Mouse (Mus musculus) erythroblast, adult 5-6 weeks (primary cell): ENCODE results near the gene Abca7. TPM values are rescaled to one million over a fixed set of nuclear protein-coding genes. Genes with fewer than 3 reads are reported as not detected.

Experiments used
- ATAC-seq: replicated peaks from 2 replicates; pipeline ENCODE4 v1.8.0; 2016; ENCODE audit warnings: moderate number of reproducible peaks, mild to moderate bottlenecking, moderate TSS enrichment, inconsistent platforms; ENCODE audit not compliant: poor library complexity, low FRiP score, severe bottlenecking
- total RNA-seq, 2 experiments: library from RNA; stranded (forward) in 1 of 2; stranded (reverse) in 1 of 2; fragments of 150-400 nt in 1 of 2; fragments of 200-764, 138-1000 nt in 1 of 2; gene quantifications; 2 replicates each; pipeline versions ENCODE4 v1.2.3 to v1.2.4; 2015 to 2017; ENCODE audit warnings: low replicate concordance in 2 of 2

Gene Abca7
- total RNA-seq, 2 experiments from 2014 or later, result 14.4 to 19.4 TPM

DNA sequence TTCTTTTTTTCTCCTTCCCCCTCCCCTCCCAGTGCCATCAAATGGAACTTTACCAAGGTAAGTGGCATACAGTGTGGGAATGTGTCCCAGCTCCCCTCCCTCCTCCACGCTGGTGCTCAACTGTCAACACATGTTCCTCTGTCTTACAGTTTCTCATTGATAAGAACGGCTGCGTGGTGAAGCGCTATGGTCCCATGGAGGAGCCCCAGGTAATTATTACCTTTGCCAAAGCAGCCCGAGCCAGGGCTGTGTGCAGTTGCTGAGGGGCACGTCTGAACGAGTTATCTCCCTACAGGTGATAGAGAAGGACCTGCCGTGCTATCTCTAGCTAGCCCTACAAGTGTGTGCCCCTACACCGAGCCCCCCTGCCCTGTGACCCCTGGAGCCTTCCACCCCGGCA, 59.6 kb downstream of the Abca7 start:
- ATAC-seq, result no peak

- no peak for ATAC-seq
Observed at GRCm38 (mm10) chr10:80056506-80056905, 60.2 kb downstream of the Abca7 start.

- no peak for ATAC-seq
Observed at GRCm38 (mm10) chr10:80056976-80057682, 60.8 kb downstream of the Abca7 start.

- ATAC-seq, result no peak
Observed at GRCm38 (mm10) chr10:80057683-80058326, 61.5 kb downstream of the Abca7 start.

GRCm38 (mm10) chr10:80063104-80063503, 66.8 kb downstream of the Abca7 start:
- no peak for ATAC-seq

GRCm38 (mm10) chr10:80063877-80064650, 67.8 kb downstream of the Abca7 start:
- no peak for ATAC-seq

Other genes with a start within 250 kb of the Abca7 start
Only the 30 nearest of the 33 such genes appear.
- 11.3 and 12.1 TPM in 2 replicates for gene Rnf126, start 229.5 kb upstream of the Abca7 start, total RNA-seq (2015; ENCODE audit: low replicate concordance)
- gene Rnf126, start 229.5 kb upstream of the Abca7 start, total RNA-seq (2017; ENCODE audit: low replicate concordance), result 2.6 and 10.7 TPM in 2 replicates
- 1.7 and 5.8 TPM in 2 replicates for gene Fstl3, start 219.2 kb upstream of the Abca7 start, total RNA-seq (2015; ENCODE audit: low replicate concordance)
- gene Fstl3, start 219.2 kb upstream of the Abca7 start, total RNA-seq (2017; ENCODE audit: low replicate concordance), result not detected in 2 replicates
- gene Prss57, start 205.5 kb upstream of the Abca7 start, total RNA-seq (2015; ENCODE audit: low replicate concordance), result 30.5 and 45.0 TPM in 2 replicates
- gene Prss57, start 205.5 kb upstream of the Abca7 start, total RNA-seq (2017; ENCODE audit: low replicate concordance), result 6.8 and 14.3 TPM in 2 replicates
- gene Palm, start 202.9 kb upstream of the Abca7 start, total RNA-seq (2015; ENCODE audit: low replicate concordance), result 9.4 and 12.5 TPM in 2 replicates
- 4.5 and 10.0 TPM in 2 replicates for gene Palm, start 202.9 kb upstream of the Abca7 start, total RNA-seq (2017; ENCODE audit: low replicate concordance)
- gene Misp, start 175.5 kb upstream of the Abca7 start, total RNA-seq (2015; ENCODE audit: low replicate concordance), result not detected in 2 replicates
- not detected in 2 replicates for gene Misp, start 175.5 kb upstream of the Abca7 start, total RNA-seq (2017; ENCODE audit: low replicate concordance)
- 45.2 and 66.7 TPM in 2 replicates for gene Ptbp1, start 142.1 kb upstream of the Abca7 start, total RNA-seq (2015; ENCODE audit: low replicate concordance)
- gene Ptbp1, start 142.1 kb upstream of the Abca7 start, total RNA-seq (2017; ENCODE audit: low replicate concordance), result 38.2 and 53.2 TPM in 2 replicates
- gene Prtn3, start 122.0 kb upstream of the Abca7 start, total RNA-seq (2015; ENCODE audit: low replicate concordance), result 420 and 449 TPM in 2 replicates
- gene Prtn3, start 122.0 kb upstream of the Abca7 start, total RNA-seq (2017; ENCODE audit: low replicate concordance), result 114 and 118 TPM in 2 replicates
- gene Plppr3, start 121.9 kb upstream of the Abca7 start, total RNA-seq (2015; ENCODE audit: low replicate concordance), result 2.1 and 3.1 TPM in 2 replicates
- 4.9 and 6.8 TPM in 2 replicates for gene Plppr3, start 121.9 kb upstream of the Abca7 start, total RNA-seq (2017; ENCODE audit: low replicate concordance)
- 996 and 1,031 TPM in 2 replicates for gene Elane, start 110.2 kb upstream of the Abca7 start, total RNA-seq (2015; ENCODE audit: low replicate concordance)
- gene Elane, start 110.2 kb upstream of the Abca7 start, total RNA-seq (2017; ENCODE audit: low replicate concordance), result 253 and 405 TPM in 2 replicates
- gene Cfd, start 105.6 kb upstream of the Abca7 start, total RNA-seq (2015; ENCODE audit: low replicate concordance), result not detected in 2 replicates
- not detected in 2 replicates for gene Cfd, start 105.6 kb upstream of the Abca7 start, total RNA-seq (2017; ENCODE audit: low replicate concordance)
- gene Med16, start 87.6 kb upstream of the Abca7 start, total RNA-seq (2015; ENCODE audit: low replicate concordance), result 5.9 and 11.3 TPM in 2 replicates
- 4.7 and 9.1 TPM in 2 replicates for gene Med16, start 87.6 kb upstream of the Abca7 start, total RNA-seq (2017; ENCODE audit: low replicate concordance)
- not detected in 2 replicates for gene Gm26602, start 85.6 kb upstream of the Abca7 start, total RNA-seq (2015; ENCODE audit: low replicate concordance)
- gene Gm26602, start 85.6 kb upstream of the Abca7 start, total RNA-seq (2017; ENCODE audit: low replicate concordance), result not detected in 2 replicates
- not detected in 2 replicates for gene Kiss1r, start 79.5 kb upstream of the Abca7 start, total RNA-seq (2015; ENCODE audit: low replicate concordance)
- 0.14 TPM in 1 of 2 replicates, not detected in the other for gene Kiss1r, start 79.5 kb upstream of the Abca7 start, total RNA-seq (2017; ENCODE audit: low replicate concordance)
- gene R3hdm4, start 75.3 kb upstream of the Abca7 start, total RNA-seq (2015; ENCODE audit: low replicate concordance), result 42.8 and 46.1 TPM in 2 replicates
- gene R3hdm4, start 75.3 kb upstream of the Abca7 start, total RNA-seq (2017; ENCODE audit: low replicate concordance), result 25.0 and 28.3 TPM in 2 replicates
- 6.3 and 8.8 TPM in 2 replicates for gene Arid3a, start 69.5 kb upstream of the Abca7 start, total RNA-seq (2015; ENCODE audit: low replicate concordance)
- gene Arid3a, start 69.5 kb upstream of the Abca7 start, total RNA-seq (2017; ENCODE audit: low replicate concordance), result 10.5 and 14.7 TPM in 2 replicates
- 4.0 and 7.5 TPM in 2 replicates for gene Wdr18, start 36.3 kb upstream of the Abca7 start, total RNA-seq (2015; ENCODE audit: low replicate concordance)
- 2.5 and 14.2 TPM in 2 replicates for gene Wdr18, start 36.3 kb upstream of the Abca7 start, total RNA-seq (2017; ENCODE audit: low replicate concordance)
- not detected in 2 replicates for gene Grin3b, start 25.8 kb upstream of the Abca7 start, total RNA-seq (2015; ENCODE audit: low replicate concordance)
- gene Grin3b, start 25.8 kb upstream of the Abca7 start, total RNA-seq (2017; ENCODE audit: low replicate concordance), result not detected in 2 replicates
- 13.6 and 29.6 TPM in 2 replicates for gene Tmem259, start 12.2 kb upstream of the Abca7 start, total RNA-seq (2015; ENCODE audit: low replicate concordance)
- 12.8 and 22.6 TPM in 2 replicates for gene Tmem259, start 12.2 kb upstream of the Abca7 start, total RNA-seq (2017; ENCODE audit: low replicate concordance)
- 33.8 and 46.6 TPM in 2 replicates for gene Cnn2, start 7.9 kb upstream of the Abca7 start, total RNA-seq (2015; ENCODE audit: low replicate concordance)
- 30.0 and 73.0 TPM in 2 replicates for gene Cnn2, start 7.9 kb upstream of the Abca7 start, total RNA-seq (2017; ENCODE audit: low replicate concordance)
- 23.1 and 31.6 TPM in 2 replicates for gene Arhgap45, start 20.2 kb downstream of the Abca7 start, total RNA-seq (2015; ENCODE audit: low replicate concordance)
- gene Arhgap45, start 20.2 kb downstream of the Abca7 start, total RNA-seq (2017; ENCODE audit: low replicate concordance), result 28.6 and 35.8 TPM in 2 replicates
- 23.6 and 33.4 TPM in 2 replicates for gene Polr2e, start 43.3 kb downstream of the Abca7 start, total RNA-seq (2015; ENCODE audit: low replicate concordance)
- gene Polr2e, start 43.3 kb downstream of the Abca7 start, total RNA-seq (2017; ENCODE audit: low replicate concordance), result 4.5 and 9.9 TPM in 2 replicates
- gene Gpx4, start 50.7 kb downstream of the Abca7 start, total RNA-seq (2015; ENCODE audit: low replicate concordance), result 108 and 169 TPM in 2 replicates
- 96.3 and 123 TPM in 2 replicates for gene Gpx4, start 50.7 kb downstream of the Abca7 start, total RNA-seq (2017; ENCODE audit: low replicate concordance)
- 9.2 and 12.5 TPM in 2 replicates for gene Sbno2, start 109.1 kb downstream of the Abca7 start, total RNA-seq (2015; ENCODE audit: low replicate concordance)
- gene Sbno2, start 109.1 kb downstream of the Abca7 start, total RNA-seq (2017; ENCODE audit: low replicate concordance), result 17.1 and 20.9 TPM in 2 replicates
- gene Stk11, start 119.3 kb downstream of the Abca7 start, total RNA-seq (2015; ENCODE audit: low replicate concordance), result 47.7 and 60.0 TPM in 2 replicates
- 152 and 195 TPM in 2 replicates for gene Stk11, start 119.3 kb downstream of the Abca7 start, total RNA-seq (2017; ENCODE audit: low replicate concordance)
- gene Atp5d, start 142.1 kb downstream of the Abca7 start, total RNA-seq (2015; ENCODE audit: low replicate concordance), result 43.3 and 48.8 TPM in 2 replicates
- 12.1 and 17.3 TPM in 2 replicates for gene Atp5d, start 142.1 kb downstream of the Abca7 start, total RNA-seq (2017; ENCODE audit: low replicate concordance)
- gene Cbarp, start 144.3 kb downstream of the Abca7 start, total RNA-seq (2015; ENCODE audit: low replicate concordance), result not detected in 2 replicates
- gene Cbarp, start 144.3 kb downstream of the Abca7 start, total RNA-seq (2017; ENCODE audit: low replicate concordance), result not detected in 2 replicates
- 5.0 and 7.7 TPM in 2 replicates for gene Midn, start 151.8 kb downstream of the Abca7 start, total RNA-seq (2015; ENCODE audit: low replicate concordance)
- 3.9 and 7.4 TPM in 2 replicates for gene Midn, start 151.8 kb downstream of the Abca7 start, total RNA-seq (2017; ENCODE audit: low replicate concordance)
- gene Cirbp, start 169.5 kb downstream of the Abca7 start, total RNA-seq (2015; ENCODE audit: low replicate concordance), result 3.6 and 3.7 TPM in 2 replicates
- gene Cirbp, start 169.5 kb downstream of the Abca7 start, total RNA-seq (2017; ENCODE audit: low replicate concordance), result 14.6 and 16.3 TPM in 2 replicates
- 7.5 TPM in 1 of 2 replicates, not detected in the other for gene 1600002K03Rik, start 176.4 kb downstream of the Abca7 start, total RNA-seq (2015; ENCODE audit: low replicate concordance)
- gene 1600002K03Rik, start 176.4 kb downstream of the Abca7 start, total RNA-seq (2017; ENCODE audit: low replicate concordance), result 5.9 TPM in 1 of 2 replicates, not detected in the other
- not detected in 2 replicates for gene Efna2, start 183.0 kb downstream of the Abca7 start, total RNA-seq (2015; ENCODE audit: low replicate concordance)
- not detected in 2 replicates for gene Efna2, start 183.0 kb downstream of the Abca7 start, total RNA-seq (2017; ENCODE audit: low replicate concordance)